Mouse (Mus musculus) adrenal gland, adult (tissue): ENCODE measurements at regions not wholly inside any gene's neighbourhood (a gene's known extent, or its start where the extent isn't known, plus 50 kb on each side); places are given as distances from the start of the nearest gene placed in this dataset.

Experiments used
- DNase-seq, 2 experiments: peaks; one replicate each; pipeline ENCODE4 v3.0.0; 2022 to 2023; ENCODE audit warnings: low spot score in 1 of 2; ENCODE audit not compliant: inconsistent age in 2 of 2

- DNase-seq, result no peak
Observed at GRCm38 (mm10) chr6:100971462-100971955, 138.1 kb downstream of the Ppp4r2 start.

- no peak for DNase-seq
Observed at GRCm38 (mm10) chr6:100973366-100974090, 140.1 kb downstream of the Ppp4r2 start.

GRCm38 (mm10) chr6:100974716-100975115 lies 141.3 kb downstream of the Ppp4r2 start:
- no peak for DNase-seq

- no peak for DNase-seq
Observed at GRCm38 (mm10) chr6:100975835-100976234, 142.4 kb downstream of the Ppp4r2 start.

- DNase-seq, result no peak
Observed at GRCm38 (mm10) chr6:100977201-100977691, 143.8 kb downstream of the Ppp4r2 start.

GRCm38 (mm10) chr6:100978113-100978512 lies 144.7 kb downstream of the Ppp4r2 start:
- no peak for DNase-seq

GRCm38 (mm10) chr6:100978727-100979460 lies 145.5 kb downstream of the Ppp4r2 start:
- no peak for DNase-seq

- DNase-seq, result peak; percentile 36 to 81
Observed at GRCm38 (mm10) chr6:100980156-100980555, 146.7 kb downstream of the Ppp4r2 start.

- DNase-seq, result no peak
Observed at GRCm38 (mm10) chr6:100984861-100985260, 151.4 kb downstream of the Ppp4r2 start.

GRCm38 (mm10) chr6:100985334-100985937 lies 152.0 kb downstream of the Ppp4r2 start:
- no peak for DNase-seq

GRCm38 (mm10) chr6:100988521-100988920 lies 155.1 kb downstream of the Ppp4r2 start:
- DNase-seq, result no peak

- DNase-seq, result no peak
Observed at GRCm38 (mm10) chr6:100993421-100993820, 160.0 kb downstream of the Ppp4r2 start.

- DNase-seq, result no peak
Observed at GRCm38 (mm10) chr6:100995874-100996560, 162.6 kb downstream of the Ppp4r2 start.

GRCm38 (mm10) chr6:100998285-100998684 lies 164.9 kb downstream of the Ppp4r2 start:
- no peak for DNase-seq

- no peak for DNase-seq
Observed at GRCm38 (mm10) chr6:101003901-101004300, 170.5 kb downstream of the Ppp4r2 start.

GRCm38 (mm10) chr6:101021650-101022049 lies 188.2 kb downstream of the Ppp4r2 start:
- DNase-seq, result no peak

- no peak for DNase-seq
Observed at GRCm38 (mm10) chr6:101025816-101026215, 192.4 kb downstream of the Ppp4r2 start.

- no peak for DNase-seq
Observed at GRCm38 (mm10) chr6:101027462-101027861, 194.0 kb downstream of the Ppp4r2 start.

GRCm38 (mm10) chr6:101029436-101029835 lies 196.0 kb downstream of the Ppp4r2 start:
- no peak for DNase-seq

- DNase-seq, result no peak
Observed at GRCm38 (mm10) chr6:101030451-101031125, 197.2 kb downstream of the Ppp4r2 start.
